ENCODE assay signal across 8 mouse cellular contexts in the genomic region with DNA sequence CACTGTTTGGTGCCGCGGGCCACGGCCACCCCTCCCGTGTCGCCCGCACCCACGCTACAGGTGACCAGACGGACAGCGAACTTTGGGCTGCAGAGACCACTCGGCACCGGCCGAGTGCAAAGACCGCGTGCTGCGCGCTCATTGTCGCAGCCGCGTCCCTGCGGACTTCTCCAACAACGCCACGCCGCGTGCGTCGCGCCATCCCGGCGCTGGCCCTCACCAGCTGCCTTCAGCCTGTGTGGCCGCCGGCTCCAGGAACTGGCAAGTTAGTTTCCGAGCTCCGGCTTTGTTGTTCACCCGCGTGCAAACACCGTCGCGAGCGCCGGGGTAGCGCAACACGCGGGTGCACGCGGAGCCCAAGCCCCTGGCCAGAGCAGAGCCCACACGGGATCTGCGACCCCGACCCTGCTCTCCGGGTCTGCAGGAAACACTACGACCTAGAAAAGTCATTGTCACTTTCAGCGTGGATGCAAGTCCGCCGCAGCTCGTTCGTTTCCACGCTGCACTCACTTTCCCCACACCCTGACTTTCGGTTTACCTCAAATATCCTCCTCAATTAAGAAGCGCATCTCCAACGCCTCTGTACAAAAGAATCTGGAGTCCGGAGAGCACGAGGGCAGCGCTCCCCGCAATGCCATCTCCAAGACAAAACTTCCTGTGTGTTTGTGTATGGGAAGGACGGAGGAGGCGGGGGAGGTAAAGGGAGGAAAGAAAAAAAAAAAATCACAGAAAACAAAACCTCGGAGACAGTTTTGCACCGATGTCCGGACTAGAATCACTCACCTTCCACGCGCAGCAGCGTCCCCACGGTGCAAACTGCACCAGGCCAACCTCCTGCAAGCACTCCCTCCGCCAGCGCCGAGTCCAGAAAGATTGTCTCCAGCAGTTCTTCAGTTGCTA. TPM values are rescaled to one million over a fixed set of nuclear protein-coding genes. Genes with fewer than 3 reads are reported as not detected.
DNase-seq lines count a peak whose midpoint lies in the region; ATAC-seq and TF ChIP-seq lines count a peak whose summit lies in the region.

No protein-coding gene starts in this region.

- intact Hi-C loops in heart, postnatal 14 days (cut with DNase I) = loop anchor here (5.0 kb wide), 1 partner anchor 157 kb away; the partner anchor contains the start of gene Dennd5b

- in situ Hi-C loops in ES-E14 (cut with MboI; ENCODE audit: low sequenced_read_pairs in 2 of 2, unreplicated experiment in 2 of 2) = no loop called here

- peaks cover 22% of the 10 kb centered on the region for H3K36me3 ChIP-seq in ES-E14 (ENCODE audit: control insufficient read depth, insufficient read depth, low read length, poor library complexity, severe bottlenecking)
- no peaks in the 10 kb centered on the region; the same call in 1 of the 2 replicates for H3K36me3 ChIP-seq in forebrain, embryonic 12.5 days (replicated peaks)

- no peaks in the 10 kb centered on the region for H3K27me3 ChIP-seq in forebrain, embryonic 12.5 days

- DNase-seq in ES-E14 (ENCODE audit: low read depth, low spot score) = no peak
- DNase-seq in c-Kit-negative CD71-positive TER-119-positive erythroid progenitor cells, embryonic 14.5 days (ENCODE audit: low read depth, low spot score) = peak; percentile 29
- DNase-seq in heart, postnatal 14 days = peak; percentile 42 to 52
- peak; percentile 14 to 16 for DNase-seq in layer of hippocampus, postnatal 25 days (ENCODE audit: extremely low spot score in 1 of 2, low spot score in 1 of 2)
- peak; percentile 33 for DNase-seq in lung, postnatal 36 days
- peak; percentile 13 for DNase-seq in right cerebral cortex, adult 18-20 months
- peak; percentile 38 for DNase-seq in urinary bladder, postnatal 14 days (ENCODE audit: low spot score)

- WGBS in forebrain, embryonic 12.5 days = under 1% methylated on average over 75 of the region's 75 CpGs

- peak overlapping the region; percentile 65 for H3K4me2 ChIP-seq in forebrain, embryonic 12.5 days

- H3K4me1 ChIP-seq in ES-E14 (ENCODE audit: control insufficient read depth in 2 of 2, insufficient read depth in 2 of 2, low read length in 2 of 2, poor library complexity in 1 of 2) = peaks cover 6 to 9% of the 10 kb centered on the region in 2 experiments; a peak in 3 of 4 replicates
- peaks cover 30% of the 10 kb centered on the region for H3K4me1 ChIP-seq in forebrain, embryonic 12.5 days

- peak; percentile 49 for ATAC-seq in forebrain, embryonic 12.5 days (ENCODE audit: low FRiP score)

- peak overlapping the region; percentile 90 for H3K9ac ChIP-seq in ES-E14 (ENCODE audit: insufficient read depth, low read depth, low read length, poor library complexity, severe bottlenecking)
- peak overlapping the region; percentile 98 for H3K9ac ChIP-seq in forebrain, embryonic 12.5 days

- H3K4me3 ChIP-seq in ES-E14 (ENCODE audit: insufficient read depth in 1 of 2, low read depth in 1 of 2, low read length in 2 of 2, poor library complexity in 1 of 2, severe bottlenecking in 1 of 2) = peak overlapping the region; percentile 81 to 98
- peak overlapping the region; percentile 96 for H3K4me3 ChIP-seq in forebrain, embryonic 12.5 days (replicated peaks)

- peak overlapping the region; percentile 90 for H3K27ac ChIP-seq in ES-E14 (ENCODE audit: insufficient read depth, low read depth, low read length, poor library complexity, severe bottlenecking)
- H3K27ac ChIP-seq in forebrain, embryonic 12.5 days = peak overlapping the region; percentile 93

- no peaks in the 10 kb centered on the region for H3K9me3 ChIP-seq in ES-E14 (ENCODE audit: control insufficient read depth, insufficient read depth, low read depth, low read length)
- no peaks in the 10 kb centered on the region for H3K9me3 ChIP-seq in forebrain, embryonic 12.5 days

TF ChIP-seq in ES-E14, 5 proteins besides CTCF, POLR2A, EP300 and RAD21:
- TF ChIP-seq ZC3H11A (IDR thresholded peaks at IDR 0.05; ENCODE audit: borderline replicate concordance, low read depth, low read length) (no peak), MAFK (IDR thresholded peaks at IDR 0.05; ENCODE audit: insufficient read depth, low read depth, low read length) (no peak), CHD2 (IDR thresholded peaks at IDR 0.05; ENCODE audit: low read depth, low read length) (no peak), HCFC1 (IDR thresholded peaks at IDR 0.05; ENCODE audit: borderline replicate concordance, insufficient read depth, low read length) (no peak), ZNF384 (IDR thresholded peaks at IDR 0.05; ENCODE audit: low read depth, low read length) (no peak)

RNA-seq across cellular contexts. Expression of gene Sinhcaf, which starts 0.5 kb away (rescaled TPM):
- total RNA-seq in ES-E14 (2012; rRNA removed) = 193 and 205 TPM in 2 replicates
- 223 and 235 TPM in 2 replicates for polyA plus RNA-seq in forebrain, embryonic 12.5 days (2016; fragmentation: Nextera tagmentation; extraction: Ambion mirVana)
- 1 to 10 TPM; 6.4 to 6.9 TPM for total RNA-seq in heart, postnatal 14 days (2021)
- total RNA-seq in layer of hippocampus, postnatal 25 days (2021) = 1 to 10 TPM; 2.9 to 3.4 TPM

RNA-seq across cellular contexts. Expression of gene Caprin2, which starts 49.7 kb away (rescaled TPM):
- 24.8 and 25.7 TPM in 2 replicates for total RNA-seq in ES-E14 (2012; rRNA removed)
- polyA plus RNA-seq in forebrain, embryonic 12.5 days (2016; fragmentation: Nextera tagmentation; extraction: Ambion mirVana) = 20.7 and 22.4 TPM in 2 replicates
- 1 to 10 TPM; 5.7 to 6.5 TPM for total RNA-seq in heart, postnatal 14 days (2021)
- 1 to 10 TPM; 6.2 to 9.2 TPM for total RNA-seq in layer of hippocampus, postnatal 25 days (2021)

Comparison
In these comparisons a context has a peak if more than half of its experiments do, and no peak if none do; other contexts are left out.
1. RNA of gene Sinhcaf, which starts 0.5 kb away (total RNA-seq): 193 to 205 TPM in ES-E14; 6.4 to 6.9 TPM in heart, postnatal 14 days and 2.9 to 3.4 TPM in layer of hippocampus, postnatal 25 days; every median in the first group is over 10 times any median in the second.